Mouse (Mus musculus): ENCODE results near the gene Prss28. TPM values are rescaled to one million over a fixed set of nuclear protein-coding genes. Genes with fewer than 3 reads are reported as not detected.

Gene Prss28
- polyA plus RNA-seq (2012; rRNA removed) = not detected in 2 replicates

GRCm38 (mm10) chr17:25308346-25308745, at the start of gene Prss28:
Gene Prss28, plus strand, starts transcription at chr17:25308646.

GRCm38 (mm10) chr17:25274571-25275346, 33.7 kb upstream of the Prss28 start, which contains the start of gene Ube2i:
Gene Ube2i, minus strand, starts transcription at chr17:25274622.

GRCm38 (mm10) chr17:25298094-25298493, 10.4 kb upstream of the Prss28 start, which contains the start of gene Prss34:
Gene Prss34, plus strand, starts transcription at chr17:25298394.

GRCm38 (mm10) chr17:25318354-25318753, 9.9 kb downstream of the Prss28 start, which contains the start of gene Prss29:
Gene Prss29, plus strand, starts transcription at chr17:25318654.

GRCm38 (mm10) chr17:25345462-25345861, 37.0 kb downstream of the Prss28 start, which contains the start of gene Tpsab1:
Gene Tpsab1, minus strand, starts transcription at chr17:25345562.

Other genes with a start within 250 kb of the Prss28 start
- 2.4 and 3.1 TPM in 2 replicates for gene Tmem204, start 225.1 kb upstream of the Prss28 start, polyA plus RNA-seq (2012; rRNA removed)
- 7.4 and 8.8 TPM in 2 replicates for gene Telo2, start 192.7 kb upstream of the Prss28 start, polyA plus RNA-seq (2012; rRNA removed)
- 0.02 TPM in 1 of 2 replicates, not detected in the other for gene Ptx4, start 187.9 kb upstream of the Prss28 start, polyA plus RNA-seq (2012; rRNA removed)
- 6.7 and 8.2 TPM in 2 replicates for gene Clcn7, start 175.3 kb upstream of the Prss28 start, polyA plus RNA-seq (2012; rRNA removed)
- 0.02 and 0.03 TPM in 2 replicates for gene Ccdc154, start 146.2 kb upstream of the Prss28 start, polyA plus RNA-seq (2012; rRNA removed)
- gene Gm38655, start 133.2 kb upstream of the Prss28 start, polyA plus RNA-seq (2012; rRNA removed) = not detected in 2 replicates
- gene BC003965, start 124.1 kb upstream of the Prss28 start, polyA plus RNA-seq (2012; rRNA removed) = 13.3 and 13.8 TPM in 2 replicates
- 30.9 and 38.3 TPM in 2 replicates for gene Unkl, start 120.2 kb upstream of the Prss28 start, polyA plus RNA-seq (2012; rRNA removed)
- 10.3 and 11.4 TPM in 2 replicates for gene Gnptg, start 68.5 kb upstream of the Prss28 start, polyA plus RNA-seq (2012; rRNA removed)
- gene Tsr3, start 68.5 kb upstream of the Prss28 start, polyA plus RNA-seq (2012; rRNA removed) = 13.1 and 15.0 TPM in 2 replicates
- 0.23 and 0.25 TPM in 2 replicates for gene Baiap3, start 52.3 kb upstream of the Prss28 start, polyA plus RNA-seq (2012; rRNA removed)
- 162 and 191 TPM in 2 replicates for gene Ube2i, start 34.0 kb upstream of the Prss28 start, polyA plus RNA-seq (2012; rRNA removed)
- 0.67 and 0.69 TPM in 2 replicates for gene Prss34, start 10.3 kb upstream of the Prss28 start, polyA plus RNA-seq (2012; rRNA removed)
- gene Prss29, start 10.0 kb downstream of the Prss28 start, polyA plus RNA-seq (2012; rRNA removed) = not detected in 2 replicates
- 0.02 TPM in 1 of 2 replicates, not detected in the other for gene Tpsab1, start 36.9 kb downstream of the Prss28 start, polyA plus RNA-seq (2012; rRNA removed)
- 0.07 and 0.16 TPM in 2 replicates for gene Tpsb2, start 57.7 kb downstream of the Prss28 start, polyA plus RNA-seq (2012; rRNA removed)
- 0.28 and 0.70 TPM in 2 replicates for gene Tpsg1, start 60.6 kb downstream of the Prss28 start, polyA plus RNA-seq (2012; rRNA removed)
- 1.0 and 1.3 TPM in 2 replicates for gene Cacna1h, start 125.1 kb downstream of the Prss28 start, polyA plus RNA-seq (2012; rRNA removed)
- gene Tekt4, start 146.0 kb downstream of the Prss28 start, polyA plus RNA-seq (2012; rRNA removed) = 0.06 TPM in 1 of 2 replicates, not detected in the other
- gene Sstr5, start 188.6 kb downstream of the Prss28 start, polyA plus RNA-seq (2012; rRNA removed) = not detected in 2 replicates